25 mouse cellular contexts compared by ENCODE assay signal in genomic region chr3:134487280-134487679, GRCm38 (mm10).
DNase-seq lines count a peak whose midpoint lies in the region; ATAC-seq lines count a peak whose summit lies in the region.
"Had no signal": no experiment of that assay in that cellular context is flagged by ENCODE, and none has a peak within 500 bp of the region (broad histone marks: within the 10 kb centered on the region; RNA-seq: fewer than 3 reads in every experiment).

No protein-coding gene starts in this region.

- H3K27me3 ChIP-seq in embryonic facial prominence, embryonic 14.5 days (replicated peaks; ENCODE audit: control insufficient read depth, insufficient read depth, low read length), result no peaks in the 10 kb centered on the region
- no peaks in the 10 kb centered on the region for H3K27me3 ChIP-seq in embryonic facial prominence, embryonic 10.5 days (replicated peaks; ENCODE audit: low read depth, poor library complexity, severe bottlenecking)
- H3K27me3 ChIP-seq in midbrain, embryonic 11.5 days (ENCODE audit: control insufficient read depth, insufficient read depth, low read length), result no peaks in the 10 kb centered on the region
- H3K27me3 ChIP-seq in midbrain, embryonic 15.5 days (replicated peaks), result no peaks in the 10 kb centered on the region
- no peaks in the 10 kb centered on the region for H3K27me3 ChIP-seq in stomach, embryonic 15.5 days (replicated peaks)
- H3K27me3 ChIP-seq: embryonic facial prominence, embryonic 12.5 days; forebrain, embryonic 13.5 days; heart, embryonic 13.5 days had no signal

- peak; percentile 20 for DNase-seq in embryonic facial prominence, embryonic 14.5 days (ENCODE audit: low spot score)
- DNase-seq in embryonic facial prominence, embryonic 10.5 days (ENCODE audit: low spot score), result no peak
- peak; percentile 62 for DNase-seq in midbrain, embryonic 11.5 days (ENCODE audit: low spot score, missing footprints)
- no peak for DNase-seq in urinary bladder, adult 18-20 months (ENCODE audit: low spot score in 2 of 2)
- DNase-seq: adrenal gland, postnatal 10 days; adrenal gland, postnatal 36 days; cerebellum, adult 18-20 months; cerebellum, adult 9-10 months; cerebellum, postnatal 14 days; gastrocnemius, postnatal 10 days; gastrocnemius, postnatal 36 days; heart, adult 2 months; heart, postnatal 14 days; heart, postnatal 4 days had no signal

- ATAC-seq in embryonic facial prominence, embryonic 14.5 days (ENCODE audit: low read depth), result 0 out of 2 replicates have a peak, but pooled peaks have one; percentile 33
- no peak for ATAC-seq in midbrain, embryonic 11.5 days (ENCODE audit: low FRiP score)
- no peak for ATAC-seq in midbrain, embryonic 15.5 days (replicated peaks)
- ATAC-seq in stomach, embryonic 15.5 days (ENCODE audit: insufficient read depth, low FRiP score, low read depth), result peak; percentile 68; the same call in 1 of the 2 replicates
- ATAC-seq: activated CD4-positive, CD25-positive, alpha-beta regulatory T cell, adult 4 months; forebrain, embryonic 13.5 days; forebrain, embryonic 16.5 days; hindbrain, postnatal 0 days had no signal

- H3K4me1 ChIP-seq in embryonic facial prominence, embryonic 14.5 days (ENCODE audit: control insufficient read depth, insufficient read depth, low read length), result no peaks in the 10 kb centered on the region
- no peaks in the 10 kb centered on the region for H3K4me1 ChIP-seq in embryonic facial prominence, embryonic 10.5 days
- no peaks in the 10 kb centered on the region for H3K4me1 ChIP-seq in midbrain, embryonic 11.5 days (ENCODE audit: control insufficient read depth, insufficient read depth, low read length)
- H3K4me1 ChIP-seq in midbrain, embryonic 15.5 days, result no peaks in the 10 kb centered on the region
- H3K4me1 ChIP-seq in stomach, embryonic 15.5 days, result no peaks in the 10 kb centered on the region
- H3K4me1 ChIP-seq: embryonic facial prominence, embryonic 12.5 days; forebrain, embryonic 10.5 days; heart, embryonic 10.5 days; heart, embryonic 13.5 days had no signal

- 48% methylated on average over 2 of the region's 2 CpGs for WGBS in embryonic facial prominence, embryonic 14.5 days
- 74% methylated on average over 2 of the region's 2 CpGs for WGBS in embryonic facial prominence, embryonic 10.5 days
- WGBS in midbrain, embryonic 11.5 days, result 83% methylated on average over 2 of the region's 2 CpGs
- 73% methylated on average over 2 of the region's 2 CpGs for WGBS in midbrain, embryonic 15.5 days
- WGBS in stomach, embryonic 15.5 days, result 29% methylated on average over 2 of the region's 2 CpGs

- H3K27ac ChIP-seq in embryonic facial prominence, embryonic 14.5 days (replicated peaks; ENCODE audit: low read depth, low read length), result no peak overlapping the region
- no peak overlapping the region for H3K27ac ChIP-seq in embryonic facial prominence, embryonic 10.5 days (replicated peaks)
- no peak overlapping the region for H3K27ac ChIP-seq in midbrain, embryonic 11.5 days (ENCODE audit: low read depth, low read length)
- no peak overlapping the region for H3K27ac ChIP-seq in midbrain, embryonic 15.5 days
- H3K27ac ChIP-seq in stomach, embryonic 15.5 days, result no peak overlapping the region
- H3K27ac ChIP-seq: embryonic facial prominence, embryonic 12.5 days; forebrain, embryonic 10.5 days; forebrain, embryonic 13.5 days; heart, adult 2 months; heart, embryonic 10.5 days; heart, embryonic 13.5 days; hindbrain, embryonic 14.5 days; hindbrain, postnatal 0 days had no signal

- H3K4me3 ChIP-seq in embryonic facial prominence, embryonic 14.5 days (ENCODE audit: low read depth, low read length), result no peak overlapping the region
- no peak overlapping the region for H3K4me3 ChIP-seq in embryonic facial prominence, embryonic 10.5 days
- H3K4me3 ChIP-seq in midbrain, embryonic 11.5 days (ENCODE audit: low read depth, low read length), result no peak overlapping the region
- H3K4me3 ChIP-seq in midbrain, embryonic 15.5 days, result no peak overlapping the region
- H3K4me3 ChIP-seq in stomach, embryonic 15.5 days (replicated peaks), result no peak overlapping the region
- H3K4me3 ChIP-seq: embryonic facial prominence, embryonic 12.5 days; forebrain, embryonic 10.5 days; forebrain, embryonic 13.5 days; heart, adult 2 months; heart, embryonic 10.5 days; heart, embryonic 13.5 days had no signal

- H3K9ac ChIP-seq in embryonic facial prominence, embryonic 14.5 days (ENCODE audit: low read depth, low read length), result no peak overlapping the region
- no peak overlapping the region for H3K9ac ChIP-seq in midbrain, embryonic 11.5 days (ENCODE audit: low read length)
- no peak overlapping the region for H3K9ac ChIP-seq in midbrain, embryonic 15.5 days
- H3K9ac ChIP-seq in stomach, embryonic 15.5 days, result no peak overlapping the region
- H3K9ac ChIP-seq: embryonic facial prominence, embryonic 12.5 days; forebrain, embryonic 13.5 days; heart, embryonic 13.5 days; hindbrain, embryonic 14.5 days had no signal

- no peak overlapping the region for H3K4me2 ChIP-seq in embryonic facial prominence, embryonic 14.5 days (ENCODE audit: low read depth, low read length)
- H3K4me2 ChIP-seq in midbrain, embryonic 11.5 days, result no peak overlapping the region
- H3K4me2 ChIP-seq in midbrain, embryonic 15.5 days, result no peak overlapping the region
- no peak overlapping the region for H3K4me2 ChIP-seq in stomach, embryonic 15.5 days
- H3K4me2 ChIP-seq: embryonic facial prominence, embryonic 12.5 days; forebrain, embryonic 13.5 days; heart, embryonic 13.5 days; hindbrain, embryonic 14.5 days had no signal

- H3K9me3 ChIP-seq in embryonic facial prominence, embryonic 14.5 days (ENCODE audit: control insufficient read depth, low read length), result no peaks in the 10 kb centered on the region
- no peaks in the 10 kb centered on the region for H3K9me3 ChIP-seq in embryonic facial prominence, embryonic 10.5 days
- no peaks in the 10 kb centered on the region for H3K9me3 ChIP-seq in midbrain, embryonic 11.5 days (ENCODE audit: control insufficient read depth, low read length)
- H3K9me3 ChIP-seq in midbrain, embryonic 15.5 days, result no peaks in the 10 kb centered on the region
- no peaks in the 10 kb centered on the region for H3K9me3 ChIP-seq in stomach, embryonic 15.5 days
- H3K9me3 ChIP-seq: embryonic facial prominence, embryonic 12.5 days; forebrain, embryonic 10.5 days; forebrain, embryonic 13.5 days; heart, embryonic 10.5 days; heart, embryonic 13.5 days had no signal

- H3K36me3 ChIP-seq in embryonic facial prominence, embryonic 14.5 days (ENCODE audit: control insufficient read depth, insufficient read depth, low read length), result no peaks in the 10 kb centered on the region
- no peaks in the 10 kb centered on the region for H3K36me3 ChIP-seq in embryonic facial prominence, embryonic 10.5 days (replicated peaks)
- no peaks in the 10 kb centered on the region for H3K36me3 ChIP-seq in midbrain, embryonic 11.5 days (ENCODE audit: control insufficient read depth, insufficient read depth, low read length)
- no peaks in the 10 kb centered on the region for H3K36me3 ChIP-seq in midbrain, embryonic 15.5 days (replicated peaks)
- no peaks in the 10 kb centered on the region for H3K36me3 ChIP-seq in stomach, embryonic 15.5 days
- H3K36me3 ChIP-seq: embryonic facial prominence, embryonic 12.5 days; forebrain, embryonic 10.5 days; heart, embryonic 10.5 days; heart, embryonic 13.5 days had no signal

Comparison
In these comparisons a context has a peak if more than half of its experiments do, and no peak if none do; other contexts are left out.
1. DNase-seq: peak in embryonic facial prominence, embryonic 14.5 days (single experiment) and midbrain, embryonic 11.5 days (single experiment); none in embryonic facial prominence, embryonic 10.5 days (single experiment) and urinary bladder, adult 18-20 months (0 of 2).
2. ATAC-seq: peak in embryonic facial prominence, embryonic 14.5 days (single experiment) and stomach, embryonic 15.5 days (single experiment); none in midbrain, embryonic 11.5 days (single experiment) and midbrain, embryonic 15.5 days (single experiment).